Mouse (Mus musculus): Measurements from ENCODE around the gene Slc35c1.

GRCm38 (mm10) chr2:92430723-92431541 lies 29.4 kb downstream of the Slc35c1 start:
- TF ChIP-seq CTCF (IDR thresholded peaks at IDR 0.05; ENCODE audit: borderline replicate concordance, insufficient read depth, low read depth, low read length) (no peak), POLR2A (IDR thresholded peaks at IDR 0.05; ENCODE audit: borderline replicate concordance, insufficient read depth, low read length) (peak; percentile 60)

Measured in cerebellum, adult 2 months (tissue).